Mouse (Mus musculus): ENCODE measurements around the gene Man1c1. TPM values are rescaled to one million over a fixed set of nuclear protein-coding genes. Genes with fewer than 3 reads are reported as not detected.

Man1c1 gene
- polyA plus RNA-seq, 1 experiment from 2014 or later = 2.3 TPM

- Histone ChIP-seq H3K27me3 (ENCODE audit: poor library complexity, severe bottlenecking) (no peaks in the 10 kb centered on the region), H3K4me1 (peaks cover 37% of the 10 kb centered on the region), H3K27ac (peak within 1 kb of the TSS; percentile 96), H3K36me3 (replicated peaks) (peaks cover 45% of the 10 kb centered on the region), H3K4me3 (peak within 1 kb of the TSS; percentile 77), H3K9me3 (peaks cover 12% of the 10 kb centered on the region)
- under 1% methylated on average over 65 of the region's 67 CpGs for WGBS
- peak; percentile 75 for DNase-seq (ENCODE audit: extremely low spot score, low spot score)
These were observed 152.4 kb downstream of the Man1c1 start, which contains the start of gene Selenon for GRCm38 (mm10) chr4:134551494-134552316. TSS of gene Selenon (minus strand) at chr4:134552166.

- WGBS = 98% methylated on average over 8 of the region's 8 CpGs
- H3K27me3 ChIP-seq (ENCODE audit: poor library complexity, severe bottlenecking) = no peaks in the 10 kb centered on the region
- H3K4me3 ChIP-seq = no peak overlapping the region
- no peak for DNase-seq (ENCODE audit: extremely low spot score, low spot score)
- H3K36me3 ChIP-seq (replicated peaks) = peaks cover 63% of the 10 kb centered on the region
- H3K27ac ChIP-seq = no peak overlapping the region
- H3K4me1 ChIP-seq = peaks cover 37% of the 10 kb centered on the region
- peaks cover 12% of the 10 kb centered on the region for H3K9me3 ChIP-seq
These were observed 154.2 kb downstream of the Man1c1 start for GRCm38 (mm10) chr4:134549899-134550298.

- Histone ChIP-seq H3K4me1 (peaks cover 37% of the 10 kb centered on the region), H3K4me3 (no peak overlapping the region), H3K9me3 (peaks cover 12% of the 10 kb centered on the region), H3K27me3 (ENCODE audit: poor library complexity, severe bottlenecking) (no peaks in the 10 kb centered on the region), H3K27ac (no peak overlapping the region), H3K36me3 (replicated peaks) (peaks cover 78% of the 10 kb centered on the region)
- WGBS = 77% methylated on average over 18 of the region's 18 CpGs
- DNase-seq (ENCODE audit: extremely low spot score, low spot score) = no peak
These were observed 155.7 kb downstream of the Man1c1 start for GRCm38 (mm10) chr4:134548169-134548938.

- no peak for DNase-seq (ENCODE audit: extremely low spot score, low spot score)
- H3K27ac ChIP-seq = peak overlapping the region; percentile 37; the same call in 1 of the 2 replicates
- peaks cover 12% of the 10 kb centered on the region for H3K9me3 ChIP-seq
- H3K27me3 ChIP-seq (ENCODE audit: poor library complexity, severe bottlenecking) = no peaks in the 10 kb centered on the region
- H3K4me1 ChIP-seq = peaks cover 32% of the 10 kb centered on the region
- H3K36me3 ChIP-seq (replicated peaks) = peaks cover 91% of the 10 kb centered on the region
- 77% methylated on average over 9 of the region's 9 CpGs for WGBS
- no peak overlapping the region for H3K4me3 ChIP-seq
These were observed 157.0 kb downstream of the Man1c1 start for GRCm38 (mm10) chr4:134546814-134547705.

- 16% methylated on average over 5 of the region's 5 CpGs for WGBS
- DNase-seq (ENCODE audit: extremely low spot score, low spot score) = peak; percentile 89
- Histone ChIP-seq H3K9me3 (no peaks in the 10 kb centered on the region), H3K27me3 (ENCODE audit: poor library complexity, severe bottlenecking) (no peaks in the 10 kb centered on the region), H3K4me3 (no peak overlapping the region), H3K27ac (no peak overlapping the region), H3K4me1 (peaks cover 14% of the 10 kb centered on the region), H3K36me3 (replicated peaks) (peaks cover 99% of the 10 kb centered on the region)
These were observed 160.8 kb downstream of the Man1c1 start for GRCm38 (mm10) chr4:134543261-134543660.

- 91% methylated on average over 9 of the region's 9 CpGs for WGBS
- peaks cover 9% of the 10 kb centered on the region for H3K4me1 ChIP-seq
- no peaks in the 10 kb centered on the region for H3K9me3 ChIP-seq
- H3K36me3 ChIP-seq (replicated peaks) = peaks cover 99% of the 10 kb centered on the region
- H3K4me3 ChIP-seq = no peak overlapping the region
- no peak for DNase-seq (ENCODE audit: extremely low spot score, low spot score)
- H3K27me3 ChIP-seq (ENCODE audit: poor library complexity, severe bottlenecking) = no peaks in the 10 kb centered on the region
- no peak overlapping the region for H3K27ac ChIP-seq
These were observed 161.4 kb downstream of the Man1c1 start for GRCm38 (mm10) chr4:134542726-134543125.

- H3K36me3 ChIP-seq (replicated peaks) = peaks cover 64% of the 10 kb centered on the region
- H3K27me3 ChIP-seq (ENCODE audit: poor library complexity, severe bottlenecking) = no peaks in the 10 kb centered on the region
- DNase-seq (ENCODE audit: extremely low spot score, low spot score) = no peak
- H3K27ac ChIP-seq = no peak overlapping the region
- H3K4me3 ChIP-seq = no peak overlapping the region
- H3K4me1 ChIP-seq = peaks cover 16% of the 10 kb centered on the region
- H3K9me3 ChIP-seq = no peaks in the 10 kb centered on the region
- WGBS = 96% methylated on average over 10 of the region's 10 CpGs
These were observed 165.0 kb downstream of the Man1c1 start for GRCm38 (mm10) chr4:134538997-134539580.

- no peak for DNase-seq (ENCODE audit: extremely low spot score, low spot score)
- peak overlapping the region; percentile 88 for H3K27ac ChIP-seq
- WGBS = 19% methylated on average over 8 of the region's 8 CpGs
These were observed 168.3 kb downstream of the Man1c1 start for GRCm38 (mm10) chr4:134535787-134536151.

GRCm38 (mm10) chr4:134534932-134535786, 168.9 kb downstream of the Man1c1 start, which contains the start of gene Mtfr1l:
TSS of gene Mtfr1l (minus strand) at chr4:134535387.
- peak within 1 kb of the TSS; percentile 95 for H3K4me3 ChIP-seq
- peaks cover 41% of the 10 kb centered on the region for H3K36me3 ChIP-seq (replicated peaks)
- H3K27me3 ChIP-seq (ENCODE audit: poor library complexity, severe bottlenecking) = no peaks in the 10 kb centered on the region
- H3K27ac ChIP-seq = peak within 1 kb of the TSS; percentile 88
- H3K9me3 ChIP-seq = no peaks in the 10 kb centered on the region
- WGBS = under 1% methylated on average over 71 of the region's 71 CpGs
- peak; percentile 99 for DNase-seq (ENCODE audit: extremely low spot score, low spot score)
- peaks cover 25% of the 10 kb centered on the region for H3K4me1 ChIP-seq

More at GRCm38 (mm10) chr4:134535787-134536151, 168.3 kb downstream of the Man1c1 start:
- peaks cover 25% of the 10 kb centered on the region for H3K4me1 ChIP-seq
- H3K36me3 ChIP-seq (replicated peaks) = peaks cover 41% of the 10 kb centered on the region
- peak overlapping the region; percentile 95 for H3K4me3 ChIP-seq
- no peaks in the 10 kb centered on the region for H3K9me3 ChIP-seq
- H3K27me3 ChIP-seq (ENCODE audit: poor library complexity, severe bottlenecking) = no peaks in the 10 kb centered on the region

GRCm38 (mm10) chr4:134534124-134534886, 169.8 kb downstream of the Man1c1 start:
- Histone ChIP-seq H3K36me3 (replicated peaks) (peaks cover 41% of the 10 kb centered on the region), H3K27me3 (ENCODE audit: poor library complexity, severe bottlenecking) (no peaks in the 10 kb centered on the region), H3K4me3 (peak overlapping the region; percentile 95), H3K27ac (peak overlapping the region; percentile 88), H3K4me1 (peaks cover 25% of the 10 kb centered on the region), H3K9me3 (no peaks in the 10 kb centered on the region)
- peak; percentile 61 for DNase-seq (ENCODE audit: extremely low spot score, low spot score)
- 1% methylated on average over 57 of the region's 57 CpGs for WGBS

- no peaks in the 10 kb centered on the region for H3K9me3 ChIP-seq
- H3K27ac ChIP-seq = no peak overlapping the region
- no peak for DNase-seq (ENCODE audit: extremely low spot score, low spot score)
- 90% methylated on average over 4 of the region's 4 CpGs for WGBS
- peak overlapping the region; percentile 95 for H3K4me3 ChIP-seq
- H3K4me1 ChIP-seq = peaks cover 25% of the 10 kb centered on the region
- peaks cover 41% of the 10 kb centered on the region for H3K36me3 ChIP-seq (replicated peaks)
- no peaks in the 10 kb centered on the region for H3K27me3 ChIP-seq (ENCODE audit: poor library complexity, severe bottlenecking)
These were observed 170.7 kb downstream of the Man1c1 start for GRCm38 (mm10) chr4:134533421-134533820.

Data from forebrain, embryonic 10.5 days (tissue).